Mouse (Mus musculus) heart, adult 8-10 months (tissue): Measurements from ENCODE around the gene Edil3. TPM values are rescaled to one million over a fixed set of nuclear protein-coding genes. Genes with fewer than 3 reads are reported as not detected.

Source experiments
- DNase-seq: peaks from one replicate; pipeline ENCODE4 v3.0.0; 2022; ENCODE audit warnings: low spot score
- total RNA-seq, 4 experiments: library from RNA; stranded (reverse); gene quantifications; 2 replicates each; pipeline ENCODE4 v1.2.4; 2022

The Edil3 gene
- total RNA-seq, 4 experiments from 2014 or later = 0.25 to 0.34 (median 0.29) TPM

GRCm38 (mm10) chr13:89253990-89254642, 432.8 kb downstream of the Edil3 start:
- no peak for DNase-seq

DNA sequence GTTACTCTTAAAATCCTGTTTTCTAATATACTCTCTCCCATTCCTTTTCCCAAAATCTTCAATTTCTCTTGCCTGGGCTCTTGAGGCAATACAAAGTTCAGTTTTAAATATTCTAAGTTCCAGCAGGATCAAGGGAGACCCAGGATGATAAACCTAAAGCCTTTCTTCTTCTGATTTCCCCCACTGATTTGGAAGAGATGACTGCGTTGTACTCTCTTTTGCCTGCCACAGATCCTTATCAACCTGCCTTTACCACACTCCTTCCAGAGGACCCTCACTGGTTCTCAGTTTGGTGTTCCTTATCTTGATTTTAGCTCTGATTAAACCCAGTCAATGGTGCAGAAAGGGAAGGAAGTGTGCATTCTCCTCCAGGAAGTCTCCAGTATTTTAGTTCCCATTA, 435.6 kb downstream of the Edil3 start:
- no peak for DNase-seq

GRCm38 (mm10) chr13:89286696-89287305, 465.5 kb downstream of the Edil3 start:
- DNase-seq = no peak

GRCm38 (mm10) chr13:89288201-89288600, 466.9 kb downstream of the Edil3 start:
- DNase-seq = no peak

DNA sequence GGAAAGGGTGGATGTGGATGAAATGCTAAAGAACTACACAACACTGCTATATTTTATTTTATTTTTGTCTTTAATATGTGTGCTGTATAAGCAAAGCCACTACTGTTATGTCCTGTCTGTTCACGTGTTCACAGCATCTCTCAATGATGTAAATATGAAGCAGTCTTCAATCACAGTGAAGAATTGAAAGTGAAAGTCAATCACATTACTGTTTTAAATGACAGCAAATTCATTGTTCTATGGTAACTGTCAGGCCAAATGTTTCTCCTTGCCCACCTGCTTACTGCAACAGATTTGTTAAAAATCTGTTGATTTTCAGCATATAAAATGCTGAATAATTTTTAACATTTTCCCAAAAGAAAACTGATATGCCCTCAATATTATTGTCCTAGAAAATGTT, 499.9 kb downstream of the Edil3 start:
- DNase-seq = no peak

- no peak for DNase-seq
Observed at GRCm38 (mm10) chr13:89324282-89324681, 503.0 kb downstream of the Edil3 start.

- no peak for DNase-seq
Observed at GRCm38 (mm10) chr13:89334494-89334893, 513.2 kb downstream of the Edil3 start.

DNA sequence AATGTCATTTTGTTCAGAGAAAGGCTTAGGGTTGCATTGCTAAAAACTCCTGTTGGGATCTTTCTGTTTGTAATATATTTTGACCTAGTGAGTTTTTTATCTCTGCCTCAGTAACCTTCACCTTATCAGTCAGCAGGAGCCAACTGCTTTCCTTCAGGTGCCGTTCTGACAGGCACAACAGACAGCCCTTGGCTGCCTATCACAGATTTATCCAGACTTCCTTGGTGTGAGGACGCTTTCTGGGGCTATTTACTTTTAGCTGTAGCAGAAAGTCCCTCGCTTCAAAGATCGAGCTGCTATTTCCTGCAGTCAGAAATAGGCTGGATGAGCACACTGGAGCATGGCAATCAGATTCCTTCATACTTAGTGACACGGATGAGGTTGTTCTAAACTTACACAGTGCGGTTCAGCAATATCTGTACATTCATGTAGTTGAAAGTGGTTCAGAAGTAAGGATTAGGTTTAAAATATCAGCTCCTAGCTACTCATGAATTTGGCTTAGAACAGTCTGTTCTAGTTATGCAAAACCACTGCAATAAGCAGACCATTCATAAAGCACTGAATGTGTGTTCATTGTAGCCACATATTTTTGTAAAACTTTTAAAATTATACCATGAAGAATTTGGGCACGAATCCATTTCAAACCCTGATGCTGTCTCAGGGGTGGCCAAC, 514.8 kb downstream of the Edil3 start:
- DNase-seq = no peak

DNA sequence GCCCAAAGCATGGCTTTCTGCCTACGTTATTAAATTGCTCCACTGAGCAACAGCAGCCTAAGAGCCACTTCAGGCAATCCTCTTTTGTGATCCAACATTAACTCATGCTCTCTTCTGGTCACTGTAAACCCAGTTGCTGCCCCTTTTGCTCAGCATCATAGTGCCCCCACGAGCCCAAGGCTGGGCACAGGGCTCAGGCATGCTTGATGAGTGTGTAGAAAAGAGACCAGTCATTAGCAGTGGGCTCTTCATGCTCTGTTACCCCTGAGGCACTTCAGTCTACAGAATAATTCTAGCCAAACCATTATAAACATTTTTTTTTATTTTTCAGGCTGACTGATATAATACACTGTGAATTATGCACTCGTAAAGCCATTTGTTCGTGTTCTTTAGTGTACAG, 517.8 kb downstream of the Edil3 start:
- DNase-seq = no peak

DNA sequence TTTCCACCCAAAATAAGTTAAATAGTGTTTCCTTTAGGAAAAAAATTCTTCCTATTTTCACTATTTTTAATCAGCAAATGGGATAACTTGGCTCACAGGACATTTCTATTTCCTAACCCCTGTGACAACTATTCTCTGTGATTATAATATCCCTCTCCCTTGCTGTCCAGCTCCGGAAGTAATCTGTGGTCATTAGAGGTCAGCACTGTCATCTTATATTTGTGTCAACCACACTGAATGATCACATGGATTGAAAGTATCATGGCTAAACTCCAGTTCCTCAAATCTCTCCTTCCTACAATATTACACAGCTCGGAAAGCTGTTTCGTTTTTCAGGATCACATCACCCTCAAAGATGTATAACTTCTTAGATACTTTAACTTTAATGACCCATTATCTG, 518.5 kb downstream of the Edil3 start:
- DNase-seq = no peak

- DNase-seq = no peak
Observed at GRCm38 (mm10) chr13:89355234-89355633, 534.0 kb downstream of the Edil3 start.

DNA sequence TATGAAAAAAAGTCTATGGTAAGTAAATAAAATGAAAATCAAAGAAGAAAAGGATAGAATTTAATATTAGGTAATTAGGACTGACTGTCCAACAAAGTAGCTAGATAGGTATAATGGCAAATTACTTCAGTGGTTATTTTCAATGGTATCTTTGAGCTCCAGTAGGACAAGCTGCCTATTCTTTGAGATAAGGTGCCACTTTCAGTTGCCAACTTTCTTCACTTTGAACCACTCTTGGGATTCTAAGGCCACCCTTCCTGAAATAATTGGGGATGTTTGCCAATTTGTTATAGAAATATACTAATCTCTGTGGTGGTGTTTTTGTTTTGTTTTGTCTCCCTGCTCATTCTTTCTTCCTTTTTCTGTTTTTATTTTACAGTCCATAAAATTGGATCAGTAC, 537.1 kb downstream of the Edil3 start:
- no peak for DNase-seq

DNA sequence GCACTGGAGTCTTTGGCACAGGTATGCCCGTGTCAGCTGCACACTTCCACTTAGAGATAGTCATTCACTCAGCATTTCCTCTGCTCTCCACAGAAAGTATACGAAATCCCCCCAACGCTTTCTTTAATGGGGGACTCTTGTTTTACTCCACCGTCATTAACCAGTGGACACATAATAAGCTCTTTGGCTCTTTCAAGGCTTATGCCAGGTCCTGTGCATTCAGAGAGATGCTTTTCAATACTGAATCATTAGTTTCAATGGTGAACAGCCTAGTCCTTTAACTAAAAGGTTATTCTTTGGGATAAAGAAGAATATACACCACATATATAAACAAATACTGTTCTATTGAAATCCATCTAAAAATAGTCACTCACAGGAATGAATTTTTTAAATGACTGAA, 541.0 kb downstream of the Edil3 start:
- DNase-seq = no peak

DNA sequence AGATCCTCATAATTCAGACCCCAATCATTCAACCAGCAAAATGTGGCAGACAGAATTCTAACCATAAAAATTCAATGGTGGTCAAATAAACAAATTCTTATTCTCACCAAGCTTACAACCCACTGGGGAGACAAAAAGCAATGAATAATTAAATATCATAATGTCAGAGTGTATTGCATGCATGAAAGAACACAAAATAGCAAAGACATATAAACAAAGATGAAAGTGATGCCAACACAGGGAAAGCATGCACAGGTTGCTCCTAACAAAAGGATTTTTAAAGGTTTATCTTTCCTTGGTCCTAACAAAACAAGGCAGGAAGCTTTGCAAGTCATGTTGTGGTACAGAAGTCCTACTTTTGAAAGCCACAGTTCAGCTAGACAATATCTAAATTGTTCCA, 550.0 kb downstream of the Edil3 start:
- no peak for DNase-seq

- no peak for DNase-seq
Observed at GRCm38 (mm10) chr13:89371656-89372240, 550.5 kb downstream of the Edil3 start.
